Mouse (Mus musculus) retina, adult 2 months (tissue): ENCODE data around the gene Slc20a1.

Experiments used
- DNase-seq: peaks from one replicate; pipeline ENCODE4 v3.0.0-alpha.2; 2012; ENCODE audit warnings: low read depth, low spot score

Gene Slc20a1

DNA sequence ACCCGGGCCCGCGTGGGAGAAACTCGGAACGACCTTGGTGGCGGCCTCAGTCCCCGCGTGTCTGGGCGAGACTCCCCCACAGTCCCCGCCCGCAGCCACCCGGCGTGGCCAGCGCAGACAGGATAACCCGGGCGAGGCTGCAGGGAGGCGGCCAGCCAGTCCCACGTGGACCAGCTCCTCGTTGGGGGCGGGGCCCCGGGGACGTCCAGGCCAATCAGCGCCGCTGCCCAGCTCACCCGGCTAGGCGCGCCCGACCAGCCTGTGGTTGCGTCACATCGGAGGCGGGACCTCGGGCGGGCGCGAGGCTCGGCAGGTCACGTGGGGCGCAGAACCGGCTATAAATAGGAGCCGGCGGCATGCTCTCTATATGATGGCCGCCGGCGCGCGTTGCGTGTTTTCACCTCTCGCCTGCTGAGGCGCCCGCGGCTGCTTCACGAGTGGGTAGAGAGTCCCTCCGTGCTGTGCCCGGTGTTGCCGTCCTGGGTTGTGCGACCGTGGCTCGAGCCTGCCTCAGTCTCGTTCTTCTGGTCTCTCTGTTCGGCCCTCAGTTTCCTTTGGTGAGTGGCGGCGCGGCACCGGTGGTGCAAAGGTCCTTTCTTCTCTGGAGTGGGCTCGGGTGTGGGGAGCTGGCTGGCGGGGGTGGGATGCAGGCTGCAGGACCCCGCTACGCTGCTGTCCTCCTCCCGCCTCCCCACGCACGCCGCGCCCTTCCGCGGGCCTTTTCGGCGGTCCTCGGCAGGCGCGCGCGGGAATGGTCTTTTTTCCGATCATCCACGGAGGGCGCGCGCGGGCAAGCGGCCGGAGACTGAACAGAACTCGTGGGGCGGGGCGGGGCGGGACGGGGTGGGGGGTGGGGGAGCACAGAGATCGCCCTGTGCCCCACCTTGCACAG lies at the start of gene Slc20a1:
Gene Slc20a1, plus strand, starts transcription at position 329 of the 892 bp plus-strand sequence.
- peak; percentile 98 for DNase-seq

DNA sequence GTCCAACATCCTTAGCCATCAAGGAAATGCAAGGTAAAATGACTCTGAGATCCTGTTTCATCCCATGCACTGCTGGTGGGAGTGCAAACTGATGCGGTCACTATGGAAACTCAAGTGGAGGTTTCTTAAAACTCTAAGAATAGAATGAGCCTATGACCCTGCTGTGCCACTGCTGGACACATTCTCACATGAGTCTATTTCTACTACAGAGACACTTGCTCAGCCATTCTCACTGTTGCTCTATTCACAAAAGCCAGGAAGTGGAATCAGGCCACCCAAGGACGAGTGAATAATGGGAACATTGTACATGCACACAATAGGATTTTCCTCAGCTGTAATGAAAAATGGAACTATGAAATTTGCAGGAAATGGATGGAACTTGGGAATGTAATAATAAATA lies 49.7 kb upstream of the Slc20a1 start:
- DNase-seq, result no peak

- no peak for DNase-seq
Measured at GRCm38 (mm10) chr2:129150386-129150785, 48.2 kb upstream of the Slc20a1 start.

DNA sequence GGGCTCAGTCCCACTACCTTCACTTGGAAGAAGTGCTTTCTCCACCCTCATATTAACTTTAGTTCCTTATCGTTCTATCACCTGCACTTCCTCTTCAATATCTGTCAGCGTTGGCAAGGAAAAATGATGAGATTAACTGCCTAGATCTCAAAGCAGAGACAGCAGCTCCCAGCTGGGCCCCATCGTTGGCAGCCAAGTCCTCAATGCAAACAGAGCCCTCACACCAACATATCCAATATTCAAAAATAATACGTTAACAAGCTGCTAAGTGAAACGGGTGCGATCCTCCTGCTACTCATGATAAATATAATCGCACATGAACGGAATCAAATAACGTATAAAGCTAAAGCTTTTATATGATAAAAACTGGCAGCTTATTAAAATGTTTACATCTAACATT lies 47.5 kb upstream of the Slc20a1 start:
- DNase-seq, result no peak

DNA sequence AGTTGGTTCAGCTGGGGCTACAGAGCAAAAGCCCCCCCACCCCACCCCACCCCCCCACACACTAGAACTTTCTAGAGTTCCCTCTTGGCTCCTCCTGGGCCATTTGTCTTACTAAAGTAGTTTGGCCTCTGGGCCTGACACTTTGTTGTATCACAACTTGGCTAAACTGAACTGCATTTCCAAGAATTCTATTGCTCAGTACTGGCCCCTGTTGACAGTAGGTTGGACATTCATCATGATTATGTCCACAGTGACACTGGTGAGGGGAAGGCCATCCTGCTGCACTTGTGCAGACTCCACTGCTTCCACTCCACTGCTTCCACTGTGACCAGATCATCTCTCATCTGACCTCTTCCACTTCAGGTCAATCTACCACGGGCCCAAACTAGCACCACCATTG lies 45.8 kb upstream of the Slc20a1 start:
- DNase-seq, result no peak

DNA sequence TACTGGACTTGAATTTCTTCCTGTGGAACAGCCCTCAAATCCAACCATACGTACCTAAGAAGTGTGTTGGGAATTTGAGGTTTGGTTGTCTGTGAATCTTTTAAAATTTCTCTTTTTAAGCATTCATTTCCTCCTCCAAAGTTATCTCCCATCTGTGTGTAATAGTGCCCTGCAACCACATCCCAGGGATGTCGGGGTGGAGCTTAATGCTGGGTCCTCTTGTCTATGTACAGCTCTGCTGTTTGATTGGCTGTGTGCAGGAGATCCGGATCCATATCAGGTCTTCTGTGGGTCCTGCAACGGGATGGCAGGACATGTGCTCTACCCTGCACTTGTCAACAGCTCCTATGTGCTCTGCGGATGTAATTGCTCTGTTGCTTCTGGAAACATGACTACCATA lies 33.7 kb upstream of the Slc20a1 start:
- DNase-seq, result no peak

- no peak for DNase-seq
Measured at GRCm38 (mm10) chr2:129166466-129167463, 31.8 kb upstream of the Slc20a1 start.

GRCm38 (mm10) chr2:129173386-129173785 lies 25.2 kb upstream of the Slc20a1 start:
- DNase-seq, result no peak

DNA sequence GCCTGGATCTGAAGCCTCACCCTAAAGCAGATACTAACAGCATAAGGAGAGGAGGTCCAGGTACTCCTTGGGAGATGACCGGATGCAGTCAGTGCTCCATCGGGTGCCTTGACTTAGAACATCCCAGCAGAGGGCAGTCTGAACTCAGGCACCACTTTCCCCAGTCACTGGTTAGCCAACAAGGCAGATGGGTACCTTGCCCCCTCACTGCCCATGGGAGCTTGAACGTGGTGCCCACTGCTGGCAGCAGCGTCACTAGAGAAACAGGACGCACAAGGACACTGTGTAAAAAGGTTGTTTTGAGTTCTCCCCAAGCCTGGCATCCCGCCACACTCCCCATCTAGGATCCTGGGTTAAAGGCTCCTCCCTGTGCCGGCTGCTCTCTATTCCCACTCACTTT lies 24.1 kb upstream of the Slc20a1 start:
- DNase-seq, result peak; percentile 52

- DNase-seq, result no peak
Measured at GRCm38 (mm10) chr2:129175636-129176035, 22.9 kb upstream of the Slc20a1 start.

DNA sequence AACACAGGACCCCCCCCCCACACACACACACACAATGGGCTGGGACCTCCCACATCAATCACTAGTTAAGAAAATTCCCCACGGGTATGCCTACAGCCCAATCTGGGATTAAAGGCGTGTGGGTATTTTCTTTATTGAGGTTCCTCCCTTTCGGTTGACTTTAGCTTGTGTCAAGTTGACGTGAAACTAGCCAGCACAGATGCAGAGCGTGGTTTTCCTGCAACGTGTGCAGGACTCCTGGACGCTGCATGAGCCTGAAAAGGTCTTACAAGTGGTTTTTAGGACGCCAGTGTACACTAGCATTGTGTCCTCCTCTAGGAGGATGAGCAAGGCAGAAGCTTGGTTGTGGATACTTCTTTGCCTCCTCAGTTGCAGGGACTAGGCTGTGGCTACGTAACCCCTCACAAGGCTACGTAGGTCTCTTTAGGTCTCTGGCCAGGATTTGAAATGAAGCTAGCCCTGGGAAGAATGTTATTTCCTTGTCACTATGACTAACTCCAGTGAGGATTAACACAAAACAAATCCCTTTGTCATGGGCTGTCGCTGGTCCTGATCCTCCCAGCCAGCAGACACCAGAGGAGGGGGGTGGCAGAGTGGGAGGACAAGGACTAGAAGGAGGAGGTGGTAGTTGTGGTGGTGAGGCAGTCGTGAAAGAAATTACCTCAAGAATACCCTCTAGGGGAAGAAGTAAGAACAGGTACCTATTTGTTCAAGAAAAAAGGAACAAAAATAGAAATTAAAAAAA lies 21.7 kb upstream of the Slc20a1 start:
- DNase-seq, result peak; percentile 68

DNA sequence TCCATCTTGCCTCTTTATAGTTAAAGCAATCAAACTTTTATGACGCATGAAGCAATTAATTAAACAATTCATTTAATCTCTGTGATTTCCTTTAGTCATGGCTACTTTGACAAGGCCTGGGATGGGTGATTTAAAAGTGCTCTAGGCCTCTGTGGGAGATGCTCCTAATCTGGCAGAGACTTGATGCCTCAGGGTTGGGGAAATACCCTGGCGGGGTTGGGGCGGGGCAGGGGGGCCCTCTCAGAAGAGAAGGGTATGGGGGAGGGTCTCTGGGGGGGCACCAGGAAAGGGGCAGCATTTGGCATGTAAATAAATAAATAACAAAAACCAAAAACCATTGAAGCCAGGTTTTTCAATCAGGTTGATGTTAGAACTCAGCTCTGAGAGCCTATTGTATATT lies 20.9 kb upstream of the Slc20a1 start:
- no peak for DNase-seq

- no peak for DNase-seq
Measured at GRCm38 (mm10) chr2:129178182-129178908, 20.2 kb upstream of the Slc20a1 start.

DNA sequence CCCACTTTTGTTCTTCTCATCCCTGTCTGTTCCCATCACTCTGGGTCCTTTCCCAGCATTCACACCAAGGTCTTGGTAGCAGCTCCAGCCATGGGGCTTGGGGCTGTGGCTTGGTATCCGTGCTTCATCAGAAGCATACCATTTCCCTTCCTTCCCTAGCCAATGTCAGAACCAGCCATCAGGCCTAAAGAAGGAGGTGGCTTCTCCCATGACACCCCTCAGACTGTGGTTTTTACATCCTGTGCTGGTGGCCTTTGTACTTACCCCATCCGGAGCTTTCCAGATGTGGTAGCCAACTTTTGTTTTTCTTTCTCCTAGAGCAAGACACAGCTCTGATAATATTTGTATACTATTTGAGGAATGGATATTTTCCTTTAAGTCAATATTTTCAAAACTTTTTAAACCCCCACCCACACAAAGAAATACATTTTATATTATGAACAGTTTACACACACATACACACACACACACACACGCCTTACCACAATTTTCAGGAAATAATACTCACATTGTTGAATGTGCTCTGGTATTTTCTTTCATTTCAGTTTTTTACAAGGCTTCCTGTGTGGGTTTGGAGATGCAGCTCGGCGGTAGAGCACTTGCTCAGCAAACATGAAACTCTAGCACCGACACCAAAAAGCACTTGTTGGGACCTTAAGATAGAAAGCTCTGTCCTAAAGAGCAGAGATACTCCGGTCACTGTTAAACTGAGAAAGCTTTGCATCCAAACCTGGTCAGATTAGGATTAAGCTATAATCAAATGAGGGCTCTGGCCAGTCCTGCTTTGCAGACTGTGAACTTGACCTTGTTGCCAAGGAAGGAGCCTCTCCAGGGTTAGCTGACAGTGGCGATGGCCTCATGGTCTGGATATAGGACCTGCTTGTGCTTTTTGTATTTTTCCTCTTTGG lies 18.4 kb upstream of the Slc20a1 start:
- peak; percentile 64 for DNase-seq

GRCm38 (mm10) chr2:129181509-129181908 lies 17.1 kb upstream of the Slc20a1 start:
- no peak for DNase-seq

GRCm38 (mm10) chr2:129182412-129182811 lies 16.2 kb upstream of the Slc20a1 start:
- DNase-seq, result no peak

GRCm38 (mm10) chr2:129183561-129184031 lies 15.0 kb upstream of the Slc20a1 start:
- no peak for DNase-seq

- no peak for DNase-seq
Measured at GRCm38 (mm10) chr2:129184853-129185252, 13.7 kb upstream of the Slc20a1 start.

DNA sequence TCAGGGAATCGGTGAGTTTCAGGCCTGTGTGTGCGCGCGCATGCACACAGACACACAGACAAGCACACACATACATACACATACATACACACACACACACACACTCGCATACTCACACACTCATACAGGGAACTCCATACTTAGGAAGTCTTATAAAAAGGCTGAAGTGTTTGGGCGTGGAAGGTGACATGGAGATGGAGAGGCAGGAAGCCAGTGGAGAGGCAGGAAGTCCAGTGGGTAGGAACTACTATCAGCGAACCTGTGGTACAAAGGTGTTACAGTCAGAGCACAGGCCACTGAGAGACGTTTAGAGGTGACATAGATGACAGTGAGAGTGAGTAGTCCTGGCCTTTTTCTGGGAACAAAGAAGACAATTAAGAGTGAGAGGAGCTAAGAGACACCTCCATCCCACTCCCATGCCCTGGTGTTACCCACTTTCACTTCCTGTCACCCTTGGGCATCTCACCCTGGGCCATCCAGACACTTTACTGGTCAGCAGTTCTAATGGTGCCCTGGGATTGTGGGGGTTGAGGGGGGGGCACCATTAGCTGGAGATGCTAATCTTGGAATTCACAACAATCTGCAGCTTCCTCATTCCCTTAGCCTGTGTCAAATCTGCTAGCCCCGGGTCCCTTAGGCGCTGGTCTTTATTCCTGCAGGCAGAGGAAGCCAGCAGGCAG lies 12.8 kb upstream of the Slc20a1 start:
- DNase-seq, result no peak
